Mouse (Mus musculus) stomach, embryonic 14.5 days (tissue): ENCODE measurements around the gene Abl1. TPM values are rescaled to one million over a fixed set of nuclear protein-coding genes. Genes with fewer than 3 reads are reported as not detected.

Experiments
- ATAC-seq: fragments of 200-750 bp; cut with Nextera tagmentation; 2 replicates; pipeline ENCODE4 v1.8.0; 2017; ENCODE audit warnings: low read depth, moderate TSS enrichment; ENCODE audit not compliant: insufficient number of reproducible peaks, insufficient read depth, low FRiP score
- H3K27ac ChIP-seq: fragments of 300-500 bp; sonication (generic); 2 replicates; pipeline ENCODE4 v1.5.1; 2014; ENCODE audit warnings: mild to moderate bottlenecking, low read length, moderate library complexity, mixed read lengths
- H3K27me3 ChIP-seq: fragments of 300-500 bp; sonication (generic); 2 replicates; pipeline ENCODE4 v1.6.1; 2014; ENCODE audit warnings: low read length, control low read depth, mixed read lengths; ENCODE audit not compliant: control insufficient read depth, insufficient read depth
- H3K36me3 ChIP-seq: fragments of 300-500 bp; sonication (generic); 2 replicates; pipeline ENCODE4 v1.6.1; 2014; ENCODE audit warnings: mild to moderate bottlenecking, control low read depth, low read length, moderate library complexity, mixed read lengths; ENCODE audit not compliant: control insufficient read depth, insufficient read depth
- H3K4me1 ChIP-seq: fragments of 300-500 bp; sonication (generic); 2 replicates; pipeline ENCODE4 v1.6.1; 2014; ENCODE audit warnings: low read length, control low read depth, mixed read lengths; ENCODE audit not compliant: control insufficient read depth, insufficient read depth
- H3K4me2 ChIP-seq: fragments of 300-500 bp; sonication (generic); replicated peaks from 2 replicates; pipeline ENCODE4 v1.6.1; 2014; ENCODE audit warnings: low read depth, low read length, control low read depth
- H3K4me3 ChIP-seq: fragments of 300-500 bp; sonication (generic); 2 replicates; pipeline ENCODE4 v1.5.1; 2014; ENCODE audit warnings: low read depth, low read length, control low read depth
- H3K9ac ChIP-seq: fragments of 300-500 bp; sonication (generic); replicated peaks from 2 replicates; pipeline ENCODE4 v1.6.1; 2014; ENCODE audit warnings: low read depth, mild to moderate bottlenecking, control low read depth, low read length, moderate library complexity, mixed read lengths
- H3K9me3 ChIP-seq: fragments of 300-500 bp; sonication (generic); 2 replicates; pipeline ENCODE4 v1.6.1; 2016; ENCODE audit warnings: low read depth, low read length, control low read depth; ENCODE audit not compliant: control insufficient read depth
- WGBS: fragments of 180-500 bp; shearing (Covaris S2); extraction: QIAGEN DNeasy Blood & Tissue Kit; methylation state at CpG from one replicate; pipeline ENCODE4 v1.1.7; 2014; 5-methylcytosine and 5-hydroxymethylcytosine counted together
- polyA plus RNA-seq: library from polyadenylated mRNA; unstranded; fragments of >200 nt; fragmentation: Nextera tagmentation; extraction: Ambion mirVana; gene quantifications from 2 replicates; pipeline ENCODE4 v1.2.1, GENCODE M21; 2014

The Abl1 gene
- polyA plus RNA-seq, 1 experiment from 2014 or later = 46.4 TPM

GRCm38 (mm10) chr2:31822524-31823371 is 134.6 kb downstream of the Abl1 start:
- WGBS = 15% methylated on average over 39 of the region's 39 CpGs
- Histone ChIP-seq H3K36me3 (no peaks in the 10 kb centered on the region), H3K4me2 (peak overlapping the region; percentile 33), H3K27me3 (no peaks in the 10 kb centered on the region), H3K4me3 (no peak overlapping the region), H3K4me1 (peaks cover 8% of the 10 kb centered on the region; the same call in 1 of the 2 replicates), H3K9me3 (no peaks in the 10 kb centered on the region), H3K27ac (no peak overlapping the region), H3K9ac (no peak overlapping the region)
- ATAC-seq = no peak

GRCm38 (mm10) chr2:31823933-31824730 is 136.0 kb downstream of the Abl1 start:
- Histone ChIP-seq H3K4me2 (no peak overlapping the region), H3K4me3 (no peak overlapping the region), H3K27me3 (no peaks in the 10 kb centered on the region), H3K36me3 (no peaks in the 10 kb centered on the region), H3K9me3 (no peaks in the 10 kb centered on the region), H3K27ac (no peak overlapping the region), H3K4me1 (peaks cover 10% of the 10 kb centered on the region; the same call in 1 of the 2 replicates), H3K9ac (no peak overlapping the region)
- 70% methylated on average over 14 of the region's 15 CpGs for WGBS
- ATAC-seq = no peak

- Histone ChIP-seq H3K4me2 (no peak overlapping the region), H3K9me3 (no peaks in the 10 kb centered on the region), H3K4me1 (peaks cover 10% of the 10 kb centered on the region; the same call in 1 of the 2 replicates), H3K9ac (no peak overlapping the region), H3K4me3 (no peak overlapping the region), H3K36me3 (no peaks in the 10 kb centered on the region), H3K27me3 (no peaks in the 10 kb centered on the region), H3K27ac (no peak overlapping the region)
- ATAC-seq = no peak
- WGBS = 79% methylated on average over 16 of the region's 16 CpGs
These were observed 137.3 kb downstream of the Abl1 start for GRCm38 (mm10) chr2:31825469-31825911.

- H3K27ac ChIP-seq = no peak overlapping the region
- no peaks in the 10 kb centered on the region for H3K9me3 ChIP-seq
- no peak overlapping the region for H3K4me3 ChIP-seq
- ATAC-seq = no peak
- no peaks in the 10 kb centered on the region for H3K36me3 ChIP-seq
- H3K27me3 ChIP-seq = no peaks in the 10 kb centered on the region
- peaks cover 10% of the 10 kb centered on the region; the same call in 1 of the 2 replicates for H3K4me1 ChIP-seq
- 76% methylated on average over 14 of the region's 14 CpGs for WGBS
- no peak overlapping the region for H3K4me2 ChIP-seq
- H3K9ac ChIP-seq = no peak overlapping the region
These were observed 138.2 kb downstream of the Abl1 start for GRCm38 (mm10) chr2:31826094-31827085.

- Histone ChIP-seq H3K27ac (no peak overlapping the region), H3K4me2 (no peak overlapping the region), H3K4me1 (peaks cover 5% of the 10 kb centered on the region; the same call in 1 of the 2 replicates), H3K9me3 (no peaks in the 10 kb centered on the region), H3K4me3 (no peak overlapping the region), H3K36me3 (no peaks in the 10 kb centered on the region), H3K27me3 (no peaks in the 10 kb centered on the region), H3K9ac (no peak overlapping the region)
- 34% methylated on average over 7 of the region's 7 CpGs for WGBS
- ATAC-seq = no peak
These were observed 139.7 kb downstream of the Abl1 start for GRCm38 (mm10) chr2:31827877-31828276.

- Histone ChIP-seq H3K4me3 (no peak overlapping the region), H3K27ac (no peak overlapping the region), H3K4me1 (0 out of 2 replicates have a peak, but pooled peaks cover 4% of the 10 kb centered on the region), H3K27me3 (no peaks in the 10 kb centered on the region), H3K36me3 (no peaks in the 10 kb centered on the region), H3K9me3 (no peaks in the 10 kb centered on the region), H3K4me2 (no peak overlapping the region), H3K9ac (no peak overlapping the region)
- WGBS = 12% methylated on average over 4 of the region's 4 CpGs
- ATAC-seq = no peak
These were observed 140.2 kb downstream of the Abl1 start for GRCm38 (mm10) chr2:31828311-31828825.

- 71% methylated on average over 10 of the region's 10 CpGs for WGBS
- ATAC-seq = no peak
- no peaks in the 10 kb centered on the region for H3K36me3 ChIP-seq
- no peak overlapping the region for H3K4me2 ChIP-seq
- no peaks in the 10 kb centered on the region for H3K9me3 ChIP-seq
- H3K27ac ChIP-seq = no peak overlapping the region
- no peak overlapping the region for H3K9ac ChIP-seq
- H3K4me3 ChIP-seq = no peak overlapping the region
- no peaks in the 10 kb centered on the region for H3K4me1 ChIP-seq
- H3K27me3 ChIP-seq = no peaks in the 10 kb centered on the region
These were observed 147.9 kb downstream of the Abl1 start for GRCm38 (mm10) chr2:31836091-31836490.
